ENCODE assay signal across 10 mouse cellular contexts in genomic region chr5:113334621-113335530, GRCm38 (mm10). TPM values are rescaled to one million over a fixed set of nuclear protein-coding genes. Genes with fewer than 3 reads are reported as not detected.
A peak's percentile ranks its signal among the peaks of the same experiment; 100 is the strongest.
DNase-seq lines count a peak whose midpoint lies in the region; ATAC-seq and TF ChIP-seq lines count a peak whose summit lies in the region.
"Had no signal": no experiment of that assay in that cellular context is flagged by ENCODE, and none has a peak within 500 bp of the region (broad histone marks: within the 10 kb centered on the region; RNA-seq: fewer than 3 reads in every experiment).

No protein-coding gene starts in this region.

- H3K9ac ChIP-seq in lung, postnatal 0 days (replicated peaks; ENCODE audit: low read depth) = no peak overlapping the region
- H3K9ac ChIP-seq in forebrain, embryonic 12.5 days = 0 out of 2 replicates have a peak overlapping the region, but pooled peaks have one; percentile 45
- H3K9ac ChIP-seq in intestine, postnatal 0 days (ENCODE audit: low read depth, low read length) = no peak overlapping the region
- no peak overlapping the region for H3K9ac ChIP-seq in stomach, embryonic 15.5 days

- peak overlapping the region; percentile 14; the same call in 1 of the 2 replicates for H3K4me3 ChIP-seq in lung, postnatal 0 days (ENCODE audit: low read depth, low read length)
- H3K4me3 ChIP-seq in forebrain, embryonic 12.5 days (replicated peaks) = peak overlapping the region; percentile 30
- H3K4me3 ChIP-seq in intestine, postnatal 0 days (ENCODE audit: low read depth, low read length) = no peak overlapping the region
- peak overlapping the region; percentile 29 for H3K4me3 ChIP-seq in stomach, embryonic 15.5 days (replicated peaks)

- no peaks in the 10 kb centered on the region for H3K4me1 ChIP-seq in lung, postnatal 0 days (ENCODE audit: insufficient read depth, low read depth, low read length)
- peaks cover 20% of the 10 kb centered on the region for H3K4me1 ChIP-seq in forebrain, embryonic 12.5 days
- H3K4me1 ChIP-seq in intestine, postnatal 0 days (replicated peaks; ENCODE audit: control insufficient read depth, insufficient read depth, low read length) = no peaks in the 10 kb centered on the region
- peaks cover 3% of the 10 kb centered on the region; the same call in 1 of the 2 replicates for H3K4me1 ChIP-seq in stomach, embryonic 15.5 days

- ATAC-seq in lung, postnatal 0 days = no peak
- ATAC-seq in forebrain, embryonic 12.5 days (ENCODE audit: low FRiP score) = 0 out of 2 replicates have a peak, but pooled peaks have one; percentile 36
- ATAC-seq in intestine, postnatal 0 days = no peak
- no peak for ATAC-seq in stomach, embryonic 15.5 days (ENCODE audit: insufficient read depth, low FRiP score, low read depth)

- 7% methylated on average over 33 of the region's 34 CpGs for WGBS in lung, postnatal 0 days
- 8% methylated on average over 34 of the region's 34 CpGs for WGBS in forebrain, embryonic 12.5 days
- WGBS in intestine, postnatal 0 days = 11% methylated on average over 34 of the region's 34 CpGs
- 6% methylated on average over 34 of the region's 34 CpGs for WGBS in stomach, embryonic 15.5 days

- H3K27ac ChIP-seq in lung, postnatal 0 days (ENCODE audit: low read length) = no peak overlapping the region
- H3K27ac ChIP-seq in forebrain, embryonic 12.5 days = no peak overlapping the region
- no peak overlapping the region for H3K27ac ChIP-seq in intestine, postnatal 0 days (ENCODE audit: low read depth, low read length)
- H3K27ac ChIP-seq in stomach, embryonic 15.5 days = no peak overlapping the region

- 0 out of 2 replicates have a peak overlapping the region, but pooled peaks have one; percentile 19 for H3K4me2 ChIP-seq in lung, postnatal 0 days (replicated peaks; ENCODE audit: low read depth, low read length)
- peak overlapping the region; percentile 52 for H3K4me2 ChIP-seq in forebrain, embryonic 12.5 days
- H3K4me2 ChIP-seq in intestine, postnatal 0 days (replicated peaks; ENCODE audit: low read depth) = peak overlapping the region; percentile 51
- H3K4me2 ChIP-seq in stomach, embryonic 15.5 days = peak overlapping the region; percentile 53

- TF ChIP-seq CTCF in lung, postnatal 0 days (IDR thresholded peaks at IDR 0.05) = no peak
- no peak for TF ChIP-seq CTCF in intestine, postnatal 0 days (IDR thresholded peaks at IDR 0.05; ENCODE audit: low read depth)

- DNase-seq in lung, postnatal 0 days (ENCODE audit: low spot score) = no peak
- no peak for DNase-seq in lung, postnatal 10 days
- DNase-seq in adrenal gland, postnatal 25 days = no peak
- no peak for DNase-seq in cerebellum, adult 9-10 months
- DNase-seq: cerebellum, adult 18-20 months; gastrocnemius, postnatal 36 days; left cerebral cortex, postnatal 4 days had no signal

- H3K27me3 ChIP-seq in lung, postnatal 0 days (replicated peaks; ENCODE audit: insufficient read depth, low read length) = peaks cover 24% of the 10 kb centered on the region
- peaks cover 88% of the 10 kb centered on the region for H3K27me3 ChIP-seq in forebrain, embryonic 12.5 days
- peaks cover 53% of the 10 kb centered on the region for H3K27me3 ChIP-seq in intestine, postnatal 0 days (replicated peaks; ENCODE audit: control insufficient read depth, insufficient read depth, low read length)
- H3K27me3 ChIP-seq in stomach, embryonic 15.5 days (replicated peaks) = peaks cover 56% of the 10 kb centered on the region

- no peaks in the 10 kb centered on the region for H3K9me3 ChIP-seq in lung, postnatal 0 days (ENCODE audit: low read length)
- H3K9me3 ChIP-seq in forebrain, embryonic 12.5 days = peaks cover 4% of the 10 kb centered on the region; the same call in 1 of the 2 replicates
- H3K9me3 ChIP-seq in intestine, postnatal 0 days (ENCODE audit: control insufficient read depth) = no peaks in the 10 kb centered on the region
- H3K9me3 ChIP-seq in stomach, embryonic 15.5 days = no peaks in the 10 kb centered on the region

- no peak for TF ChIP-seq EP300 in lung, postnatal 0 days (IDR thresholded peaks at IDR 0.05)

- no peaks in the 10 kb centered on the region for H3K36me3 ChIP-seq in lung, postnatal 0 days (ENCODE audit: insufficient read depth, low read length)
- no peaks in the 10 kb centered on the region for H3K36me3 ChIP-seq in forebrain, embryonic 12.5 days (replicated peaks)
- H3K36me3 ChIP-seq in intestine, postnatal 0 days (ENCODE audit: control insufficient read depth, insufficient read depth) = no peaks in the 10 kb centered on the region
- H3K36me3 ChIP-seq in stomach, embryonic 15.5 days = no peaks in the 10 kb centered on the region

RNA-seq across cellular contexts. Expression of gene Aym1, which starts 22.2 kb away (rescaled TPM):
- polyA plus RNA-seq in lung, postnatal 0 days (2015; fragmentation: Nextera tagmentation; extraction: Ambion mirVana) = not detected in 2 replicates
- polyA plus RNA-seq in forebrain, embryonic 12.5 days (2016; fragmentation: Nextera tagmentation; extraction: Ambion mirVana) = not detected in 2 replicates
- not detected in 2 replicates for polyA plus RNA-seq in intestine, postnatal 0 days (2015; fragmentation: Nextera tagmentation; extraction: Ambion mirVana)
- polyA plus RNA-seq in stomach, embryonic 15.5 days (2015; fragmentation: Nextera tagmentation; extraction: Ambion mirVana) = not detected in 2 replicates
- not detected in 2 replicates for total RNA-seq in adrenal gland, postnatal 25 days (2021)
- total RNA-seq: gastrocnemius, postnatal 36 days; left cerebral cortex, postnatal 4 days had no signal

RNA-seq across cellular contexts. Expression of gene Sgsm1, which starts 24.3 kb away (rescaled TPM):
- polyA plus RNA-seq in lung, postnatal 0 days (2015; fragmentation: Nextera tagmentation; extraction: Ambion mirVana) = 1.2 and 1.5 TPM in 2 replicates
- polyA plus RNA-seq in forebrain, embryonic 12.5 days (2016; fragmentation: Nextera tagmentation; extraction: Ambion mirVana) = 14.3 and 14.8 TPM in 2 replicates
- 4.0 TPM in 2 replicates for polyA plus RNA-seq in intestine, postnatal 0 days (2015; fragmentation: Nextera tagmentation; extraction: Ambion mirVana)
- polyA plus RNA-seq in stomach, embryonic 15.5 days (2015; fragmentation: Nextera tagmentation; extraction: Ambion mirVana) = 6.9 and 8.8 TPM in 2 replicates
- total RNA-seq in adrenal gland, postnatal 25 days (2021) = 7.8 and 14.5 TPM in 2 replicates
